Mouse (Mus musculus) lung, adult 2 months (tissue): Measurements from ENCODE around the gene Tent4a.

Experiments
- CTCF ChIP-seq: fragments of 200-500 bp; IDR thresholded peaks from 2 replicates; pipeline ENCODE4 v1.5.1; 2011; ENCODE audit warnings: mild to moderate bottlenecking, low read length, control low read depth; ENCODE audit not compliant: insufficient read depth
- POLR2A ChIP-seq: fragments of 200-500 bp; IDR thresholded peaks from 2 replicates; pipeline ENCODE4 v1.6.1; 2011; ENCODE audit warnings: low read depth, mild to moderate bottlenecking, control low read depth, low read length, borderline replicate concordance; ENCODE audit errors: extremely low read depth

DNA sequence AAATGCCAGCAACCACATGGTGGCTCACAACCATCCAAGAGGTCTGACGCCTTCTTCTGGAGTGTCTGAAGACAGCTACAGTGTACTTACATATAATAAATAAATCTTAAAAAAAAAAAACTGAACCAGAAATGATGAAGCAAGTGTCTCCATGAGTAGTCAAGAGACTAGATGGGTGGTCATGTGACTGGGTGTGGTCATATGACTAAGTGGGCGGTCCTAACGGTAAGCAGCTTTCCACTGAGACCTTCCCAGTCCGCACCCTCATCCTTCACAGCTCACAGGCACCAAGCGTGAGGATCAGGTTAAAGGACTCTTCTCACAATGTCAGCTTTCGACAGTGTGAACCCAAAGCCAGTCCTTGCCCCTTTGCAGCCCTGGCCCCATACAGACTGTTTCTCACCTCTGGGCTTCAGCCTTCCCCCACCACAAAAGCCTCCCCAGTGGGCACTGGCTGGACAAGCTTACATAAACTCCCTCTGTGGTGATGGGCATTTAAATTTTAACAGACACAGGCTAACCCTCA, 21.6 kb upstream of the Tent4a start:
- TF ChIP-seq CTCF (no peak), POLR2A (no peak)
